Mouse (Mus musculus): Measurements from ENCODE around the gene Mast3. TPM values are rescaled to one million over a fixed set of nuclear protein-coding genes. Genes with fewer than 3 reads are reported as not detected.

Mast3 gene
- polyA plus RNA-seq, 1 experiment = 19.7 TPM

GRCm38 (mm10) chr8:70775851-70776495 lies 28.9 kb downstream of the Mast3 start:
- no peak for DNase-seq (ENCODE audit: low spot score)

GRCm38 (mm10) chr8:70775227-70775626 lies 29.6 kb downstream of the Mast3 start:
- DNase-seq (ENCODE audit: low spot score) = no peak

GRCm38 (mm10) chr8:70774740-70775139 lies 30.1 kb downstream of the Mast3 start:
- DNase-seq (ENCODE audit: low spot score) = no peak

GRCm38 (mm10) chr8:70773833-70774232 lies 31.0 kb downstream of the Mast3 start:
- DNase-seq (ENCODE audit: low spot score) = no peak

GRCm38 (mm10) chr8:70773410-70773809 lies 31.4 kb downstream of the Mast3 start:
- no peak for DNase-seq (ENCODE audit: low spot score)

GRCm38 (mm10) chr8:70772890-70773289 lies 32.0 kb downstream of the Mast3 start:
- DNase-seq (ENCODE audit: low spot score) = no peak

- DNase-seq (ENCODE audit: low spot score) = no peak
These were observed 32.8 kb downstream of the Mast3 start for GRCm38 (mm10) chr8:70772075-70772474.

GRCm38 (mm10) chr8:70771217-70771616 lies 33.6 kb downstream of the Mast3 start:
- no peak for DNase-seq (ENCODE audit: low spot score)

GRCm38 (mm10) chr8:70770748-70771147 lies 34.1 kb downstream of the Mast3 start:
- no peak for DNase-seq (ENCODE audit: low spot score)

GRCm38 (mm10) chr8:70769858-70770257 lies 35.0 kb downstream of the Mast3 start:
- DNase-seq (ENCODE audit: low spot score) = no peak

- peak; percentile 93 for DNase-seq (ENCODE audit: low spot score)
These were observed 35.5 kb downstream of the Mast3 start for GRCm38 (mm10) chr8:70769359-70769758.

- no peak for DNase-seq (ENCODE audit: low spot score)
These were observed 35.9 kb downstream of the Mast3 start for GRCm38 (mm10) chr8:70768956-70769355.

GRCm38 (mm10) chr8:70768231-70768776 lies 36.5 kb downstream of the Mast3 start:
- no peak for DNase-seq (ENCODE audit: low spot score)

- no peak for DNase-seq (ENCODE audit: low spot score)
These were observed 37.4 kb downstream of the Mast3 start for GRCm38 (mm10) chr8:70767503-70767902.

- no peak for DNase-seq (ENCODE audit: low spot score)
These were observed 38.0 kb downstream of the Mast3 start for GRCm38 (mm10) chr8:70766571-70767440.

GRCm38 (mm10) chr8:70765838-70766570 lies 38.9 kb downstream of the Mast3 start:
- no peak for DNase-seq (ENCODE audit: low spot score)

- no peak for DNase-seq (ENCODE audit: low spot score)
These were observed 39.5 kb downstream of the Mast3 start for GRCm38 (mm10) chr8:70765329-70765728.

GRCm38 (mm10) chr8:70764676-70765075 lies 40.2 kb downstream of the Mast3 start:
- DNase-seq (ENCODE audit: low spot score) = no peak

- DNase-seq (ENCODE audit: low spot score) = no peak
These were observed 40.8 kb downstream of the Mast3 start for GRCm38 (mm10) chr8:70764026-70764425.

- no peak for DNase-seq (ENCODE audit: low spot score)
These were observed 41.5 kb downstream of the Mast3 start for GRCm38 (mm10) chr8:70763354-70763753.

- DNase-seq (ENCODE audit: low spot score) = no peak
These were observed 42.7 kb downstream of the Mast3 start for GRCm38 (mm10) chr8:70762118-70762517.

GRCm38 (mm10) chr8:70760775-70761406 lies 44.0 kb downstream of the Mast3 start, which contains the start of gene Mpv17l2:
Gene Mpv17l2, minus strand, starts transcription at chr8:70760946.
- DNase-seq (ENCODE audit: low spot score) = peak; percentile 77

Data from urinary bladder, adult 2 months (tissue).